Mouse (Mus musculus) hindbrain, embryonic 13.5 days (tissue): ENCODE measurements around the gene C1s1. TPM values are rescaled to one million over a fixed set of nuclear protein-coding genes. Genes with fewer than 3 reads are reported as not detected.
"Not testable (repeated sequence)": the region's sequence is repeated elsewhere in the genome, so short reads cannot be mapped to it uniquely, and the experiment has no call there.

Source experiments
- ATAC-seq: fragments of 200-750 bp; cut with Nextera tagmentation; 2 replicates; pipeline ENCODE4 v1.8.0; 2017; ENCODE audit warnings: moderate TSS enrichment; ENCODE audit not compliant: low FRiP score
- H3K27ac ChIP-seq: fragments of 300-500 bp; sonication (generic); 2 replicates; pipeline ENCODE4 v1.5.1; 2015; ENCODE audit warnings: inconsistent platforms, mild to moderate bottlenecking, moderate library complexity
- H3K27me3 ChIP-seq: fragments of 300-500 bp; sonication (generic); 2 replicates; pipeline ENCODE4 v1.6.1; 2015; ENCODE audit warnings: mild to moderate bottlenecking, inconsistent platforms
- H3K36me3 ChIP-seq: fragments of 300-500 bp; sonication (generic); 2 replicates; pipeline ENCODE4 v1.6.1; 2015; ENCODE audit warnings: mild to moderate bottlenecking, inconsistent platforms
- H3K4me1 ChIP-seq: fragments of 300-500 bp; sonication (generic); replicated peaks from 2 replicates; pipeline ENCODE4 v1.6.1; 2015; ENCODE audit warnings: inconsistent platforms
- H3K4me2 ChIP-seq: fragments of 300-500 bp; sonication (generic); 2 replicates; pipeline ENCODE4 v1.6.1; 2015; ENCODE audit warnings: inconsistent platforms, mild to moderate bottlenecking, moderate library complexity
- H3K4me3 ChIP-seq: fragments of 300-500 bp; sonication (generic); 2 replicates; pipeline ENCODE4 v1.5.1; 2015; ENCODE audit warnings: mild to moderate bottlenecking, inconsistent platforms
- H3K9ac ChIP-seq: fragments of 300-500 bp; sonication (generic); 2 replicates; pipeline ENCODE4 v1.6.1; 2015; ENCODE audit warnings: mild to moderate bottlenecking, inconsistent platforms
- H3K9me3 ChIP-seq: fragments of 300-500 bp; sonication (generic); 2 replicates; pipeline ENCODE4 v1.6.1; 2016; ENCODE audit warnings: inconsistent platforms
- WGBS: fragments of 180-500 bp; shearing (Covaris S2); methylation state at CpG from one replicate; pipeline ENCODE4 v1.1.7; 2015; 5-methylcytosine and 5-hydroxymethylcytosine counted together
- polyA plus RNA-seq: library from polyadenylated mRNA; unstranded; fragments of >200 nt; fragmentation: Nextera tagmentation; extraction: Ambion mirVana; gene quantifications from 2 replicates; pipeline ENCODE4 v1.2.1, GENCODE M21; 2015

C1s1 gene
- polyA plus RNA-seq: 0.52 and 1.1 TPM in 2 replicates

DNA sequence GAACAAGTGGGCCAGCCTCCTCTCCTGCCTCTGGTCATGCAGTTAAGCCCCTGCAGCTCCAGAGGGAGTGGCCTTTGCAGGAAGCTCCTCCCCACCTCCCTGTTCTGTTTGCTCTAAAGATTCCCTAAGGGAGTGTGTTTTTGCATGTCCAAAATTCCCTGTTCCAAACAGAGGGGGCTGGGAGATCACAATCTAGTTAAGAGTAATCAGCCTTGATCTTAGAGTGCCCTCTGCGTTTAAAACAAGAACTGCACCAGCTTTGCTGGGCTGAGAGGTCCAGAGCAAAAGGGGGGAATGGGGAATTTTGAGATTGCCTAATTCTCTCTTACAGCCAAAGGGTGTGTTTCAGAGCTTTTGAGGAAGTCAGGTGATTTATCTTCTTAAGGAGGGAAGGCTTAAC, at the start of gene C1s1:
TSS of gene C1s1 (minus strand) at position 76 of the 400 bp plus-strand sequence.
- H3K9me3 ChIP-seq, ATAC-seq, H3K4me2 ChIP-seq, H3K9ac ChIP-seq, H3K27me3 ChIP-seq, H3K27ac ChIP-seq, H3K4me1 ChIP-seq, H3K36me3 ChIP-seq, H3K4me3 ChIP-seq: not testable (repeated sequence)
- 4% methylated on average over 1 of the region's 1 CpGs for WGBS

GRCm38 (mm10) chr6:124588771-124589170, 46.6 kb upstream of the C1s1 start:
- no peak overlapping the region for H3K4me3 ChIP-seq
- H3K9me3 ChIP-seq: no peaks in the 10 kb centered on the region
- no peaks in the 10 kb centered on the region for H3K36me3 ChIP-seq
- no peaks in the 10 kb centered on the region for H3K4me1 ChIP-seq
- no peak overlapping the region for H3K4me2 ChIP-seq
- H3K27me3 ChIP-seq: no peaks in the 10 kb centered on the region
- H3K9ac ChIP-seq: no peak overlapping the region
- no peak overlapping the region for H3K27ac ChIP-seq
- ATAC-seq: no peak

DNA sequence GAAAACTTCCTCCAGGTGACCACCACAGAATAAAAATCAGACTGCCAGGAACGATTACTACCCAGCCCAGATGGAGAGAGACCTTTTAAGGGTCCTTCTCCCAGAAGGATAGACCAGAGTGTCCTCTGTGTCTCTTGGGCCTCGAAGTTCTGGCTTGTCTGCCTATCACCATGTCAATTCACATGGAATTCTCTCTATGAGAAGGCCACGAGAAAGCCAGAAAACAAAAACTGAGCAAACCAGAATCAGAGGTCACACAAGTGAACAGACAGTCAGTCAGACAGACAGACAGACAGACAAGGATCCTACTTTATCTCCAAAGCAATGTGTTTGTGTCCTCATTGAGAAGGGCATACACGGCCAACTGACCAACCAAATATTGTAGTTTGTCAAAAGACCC, 44.1 kb upstream of the C1s1 start:
- H3K4me1 ChIP-seq: no peaks in the 10 kb centered on the region
- 78% methylated on average over 4 of the region's 4 CpGs for WGBS

DNA sequence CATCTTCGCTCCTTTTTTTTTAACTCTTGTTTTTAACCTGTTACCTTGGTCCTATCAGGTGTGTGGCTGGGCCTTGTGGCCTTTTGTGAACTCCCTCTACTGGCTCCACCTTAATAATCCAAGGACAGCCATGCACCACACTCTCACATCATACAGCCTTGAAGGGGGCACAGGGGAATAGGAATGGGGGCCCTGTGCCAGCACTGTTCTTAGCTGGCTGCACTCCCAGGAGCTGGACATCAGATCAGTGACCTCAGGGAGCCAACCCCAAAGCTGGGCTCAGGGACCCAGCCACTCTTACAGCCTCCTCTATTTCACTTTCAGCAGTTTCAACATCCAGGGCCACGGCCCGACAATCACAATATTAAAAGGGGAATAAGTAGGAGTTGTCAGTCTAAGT, 43.6 kb upstream of the C1s1 start:
- Histone ChIP-seq H3K9me3 (no peaks in the 10 kb centered on the region), H3K4me3 (no peak overlapping the region), H3K9ac (no peak overlapping the region), H3K27me3 (no peaks in the 10 kb centered on the region), H3K4me1 (no peaks in the 10 kb centered on the region), H3K27ac (no peak overlapping the region), H3K4me2 (no peak overlapping the region), H3K36me3 (no peaks in the 10 kb centered on the region)
- 82% methylated on average over 3 of the region's 3 CpGs for WGBS
- ATAC-seq: no peak

More for the DNA sequence above, 44.1 kb upstream of the C1s1 start:
- Histone ChIP-seq H3K9ac (no peak overlapping the region), H3K36me3 (no peaks in the 10 kb centered on the region), H3K4me2 (no peak overlapping the region), H3K4me3 (no peak overlapping the region), H3K9me3 (no peaks in the 10 kb centered on the region), H3K27me3 (no peaks in the 10 kb centered on the region), H3K27ac (no peak overlapping the region)
- ATAC-seq: no peak

DNA sequence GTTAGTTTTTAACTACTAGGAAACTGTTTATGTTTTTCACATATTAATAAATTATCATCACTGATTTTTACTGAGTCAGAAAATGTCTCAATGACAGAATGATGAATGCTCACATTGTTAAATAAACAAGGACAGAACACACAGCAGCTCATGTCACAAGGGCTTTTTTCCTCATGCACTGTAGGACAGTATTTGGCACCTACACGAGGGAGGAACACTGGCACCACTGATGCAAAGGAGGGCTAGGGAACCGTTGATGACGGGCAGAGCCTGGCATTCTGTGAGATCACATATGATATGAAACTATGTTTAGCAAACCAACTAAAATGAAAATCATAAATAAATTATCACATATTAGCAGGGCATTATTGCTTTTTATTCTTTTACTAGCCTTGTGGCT, 42.8 kb upstream of the C1s1 start:
- Histone ChIP-seq H3K27ac (no peak overlapping the region), H3K4me2 (no peak overlapping the region), H3K27me3 (no peaks in the 10 kb centered on the region), H3K9ac (no peak overlapping the region), H3K9me3 (no peaks in the 10 kb centered on the region), H3K36me3 (no peaks in the 10 kb centered on the region), H3K4me1 (no peaks in the 10 kb centered on the region), H3K4me3 (no peak overlapping the region)
- no peak for ATAC-seq
- 84% methylated on average over 3 of the region's 3 CpGs for WGBS

DNA sequence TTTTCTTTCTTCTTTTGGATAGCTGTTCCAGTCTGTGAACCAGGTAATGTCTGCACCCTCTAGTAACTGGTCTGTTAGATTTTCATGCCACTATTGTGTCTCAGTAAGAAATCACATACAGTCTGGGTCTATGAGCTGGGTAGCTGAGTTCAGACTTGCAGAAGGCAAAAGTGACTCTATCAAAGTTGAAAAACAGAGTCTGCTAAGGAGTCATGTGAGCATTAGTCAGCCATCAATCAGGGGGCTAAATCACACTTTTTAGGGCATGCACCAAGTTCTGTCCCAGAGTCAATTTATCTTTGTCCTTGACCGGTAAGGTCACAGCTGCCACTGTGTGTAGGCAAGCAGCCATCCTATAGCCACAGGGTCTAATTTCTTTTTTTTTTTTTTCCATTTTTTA, 40.1 kb upstream of the C1s1 start:
- Histone ChIP-seq H3K4me2 (no peak overlapping the region), H3K27ac (no peak overlapping the region), H3K4me1 (no peaks in the 10 kb centered on the region), H3K36me3 (no peaks in the 10 kb centered on the region), H3K27me3 (no peaks in the 10 kb centered on the region), H3K9me3 (no peaks in the 10 kb centered on the region), H3K9ac (no peak overlapping the region), H3K4me3 (no peak overlapping the region)
- no peak for ATAC-seq
- WGBS: 96% methylated on average over 1 of the region's 1 CpGs

- not testable (repeated sequence) for H3K4me3 ChIP-seq, H3K27ac ChIP-seq, H3K27me3 ChIP-seq, ATAC-seq, H3K36me3 ChIP-seq, H3K4me1 ChIP-seq, H3K4me2 ChIP-seq, H3K9me3 ChIP-seq, H3K9ac ChIP-seq
- WGBS: 88% methylated on average over 7 of the region's 7 CpGs
Measured at GRCm38 (mm10) chr6:124580155-124580554, 38.0 kb upstream of the C1s1 start.

DNA sequence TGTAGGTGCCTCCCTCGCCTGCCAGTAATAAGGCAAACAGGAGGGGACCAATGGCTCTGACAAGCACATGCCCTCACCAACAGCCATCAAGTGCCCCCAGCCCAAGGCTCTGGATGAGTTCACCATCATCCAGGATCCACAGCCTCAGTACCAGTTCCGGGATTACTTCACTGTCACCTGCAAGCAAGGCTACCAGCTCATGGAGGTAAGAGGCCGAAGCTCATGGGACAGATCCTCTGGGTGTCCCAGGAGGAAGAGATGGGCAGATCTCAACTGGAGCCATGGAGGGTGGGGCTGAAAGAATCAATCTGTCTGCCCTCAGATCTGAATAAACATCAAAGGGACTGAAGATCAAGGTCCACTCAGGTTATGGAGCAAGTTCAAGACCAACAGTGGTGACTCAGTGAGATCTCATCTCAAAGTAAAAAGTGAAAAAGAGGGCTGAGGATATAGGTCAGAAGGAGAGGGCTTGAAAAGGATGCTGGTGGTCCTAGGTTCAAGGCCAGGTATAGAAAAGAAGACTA, 33.1 kb upstream of the C1s1 start:
- not testable (repeated sequence) for H3K4me1 ChIP-seq, H3K9me3 ChIP-seq, H3K4me2 ChIP-seq, ATAC-seq, H3K27ac ChIP-seq, H3K27me3 ChIP-seq, H3K9ac ChIP-seq, H3K36me3 ChIP-seq, H3K4me3 ChIP-seq
- 85% methylated on average over 3 of the region's 3 CpGs for WGBS

- ATAC-seq: no peak
- Histone ChIP-seq H3K4me1 (no peaks in the 10 kb centered on the region), H3K9ac (no peak within 1 kb of the TSS), H3K4me2 (peak within 1 kb of the TSS; percentile 15; the same call in 1 of the 2 replicates), H3K27me3 (no peaks in the 10 kb centered on the region), H3K4me3 (no peak within 1 kb of the TSS), H3K27ac (no peak within 1 kb of the TSS), H3K36me3 (no peaks in the 10 kb centered on the region), H3K9me3 (no peaks in the 10 kb centered on the region)
- 6% methylated on average over 8 of the region's 8 CpGs for WGBS
Measured at GRCm38 (mm10) chr6:124570026-124570425, 27.9 kb upstream of the C1s1 start, which contains the start of gene C1rb. Gene C1rb (plus strand): TSS chr6:124570294.

GRCm38 (mm10) chr6:124561611-124562010, 19.5 kb upstream of the C1s1 start:
- not testable (repeated sequence) for H3K9ac ChIP-seq, H3K9me3 ChIP-seq, H3K36me3 ChIP-seq, H3K4me1 ChIP-seq, ATAC-seq, H3K27me3 ChIP-seq, H3K4me3 ChIP-seq, H3K27ac ChIP-seq, H3K4me2 ChIP-seq
- WGBS: 94% methylated on average over 2 of the region's 2 CpGs

GRCm38 (mm10) chr6:124561156-124561555, 19.0 kb upstream of the C1s1 start:
- H3K9ac ChIP-seq, H3K27me3 ChIP-seq, H3K9me3 ChIP-seq, ATAC-seq, H3K4me2 ChIP-seq, H3K27ac ChIP-seq, H3K4me3 ChIP-seq, H3K4me1 ChIP-seq, H3K36me3 ChIP-seq: not testable (repeated sequence)
- 92% methylated on average over 4 of the region's 4 CpGs for WGBS

DNA sequence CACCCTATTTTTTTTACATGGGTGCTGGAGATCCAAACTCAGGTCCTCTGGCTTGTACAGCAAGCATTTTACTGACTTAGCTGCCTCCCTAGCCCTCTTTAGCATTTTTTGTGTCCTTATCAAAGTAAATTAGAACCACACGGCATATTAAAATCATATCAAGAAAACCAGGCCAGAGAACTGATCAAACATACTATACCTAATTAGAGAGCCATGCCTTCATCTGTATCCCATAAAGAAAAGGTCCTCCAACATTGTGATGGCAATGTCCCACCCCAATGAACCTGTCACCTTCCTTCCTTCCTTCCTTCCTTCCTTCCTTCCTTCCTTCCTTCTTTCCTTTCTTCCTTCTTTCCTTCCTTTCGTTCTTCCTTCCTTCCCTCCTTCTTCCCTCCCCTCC, 13.8 kb upstream of the C1s1 start:
- H3K27me3 ChIP-seq, H3K4me2 ChIP-seq, H3K36me3 ChIP-seq, H3K4me3 ChIP-seq, H3K9me3 ChIP-seq, ATAC-seq, H3K27ac ChIP-seq, H3K9ac ChIP-seq, H3K4me1 ChIP-seq: not testable (repeated sequence)
- WGBS: 84% methylated on average over 2 of the region's 2 CpGs

GRCm38 (mm10) chr6:124552766-124553165, 10.6 kb upstream of the C1s1 start:
- no peak for ATAC-seq
- no peaks in the 10 kb centered on the region for H3K4me1 ChIP-seq
- H3K27me3 ChIP-seq: no peaks in the 10 kb centered on the region
- no peaks in the 10 kb centered on the region for H3K36me3 ChIP-seq
- WGBS: 72% methylated on average over 22 of the region's 22 CpGs
- H3K9me3 ChIP-seq: peaks cover 20% of the 10 kb centered on the region
- no peak overlapping the region for H3K9ac ChIP-seq
- no peak overlapping the region for H3K27ac ChIP-seq
- no peak overlapping the region for H3K4me2 ChIP-seq
- no peak overlapping the region for H3K4me3 ChIP-seq
